Mouse (Mus musculus): ENCODE results near the gene Cacna1e.

DNA sequence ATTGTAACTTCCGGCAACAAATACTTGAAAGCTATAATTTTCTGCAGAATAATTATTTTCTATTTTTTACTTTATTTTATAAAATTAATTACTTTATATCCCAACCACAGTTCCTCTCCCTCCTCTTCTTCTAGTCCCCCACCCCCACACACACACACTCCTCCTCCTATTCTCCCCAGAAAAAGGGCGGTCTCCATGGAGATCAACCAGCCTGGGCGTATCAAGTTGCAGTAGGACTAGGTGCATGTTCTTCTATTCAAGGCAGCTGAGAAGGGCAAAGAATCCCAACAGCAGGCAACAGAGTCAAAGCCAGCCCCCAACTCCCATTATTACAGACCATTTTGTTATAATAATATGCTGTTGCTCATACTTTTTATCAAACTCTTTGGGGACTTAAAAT is 113.8 kb downstream of the Cacna1e start:
- no peak for TF ChIP-seq POLR2A (IDR thresholded peaks at IDR 0.05; ENCODE audit: extremely low read depth, insufficient read depth, low read length)
- TF ChIP-seq CTCF (IDR thresholded peaks at IDR 0.05; ENCODE audit: extremely low read depth, insufficient read depth, low read length), result no peak
